Mouse (Mus musculus) T-helper 1 cell (primary cell): Measurements from ENCODE around the gene Gm20498.

Experiments
- in situ Hi-C: fragments of 300-600 bp; cut with MboI, MseI; formaldehyde crosslinking; loops from one replicate; pipeline ENCODE4 v1.15.1; 2025; ENCODE audit warnings: high pct_unique_total_duplicates

The Gm20498 gene

DNA sequence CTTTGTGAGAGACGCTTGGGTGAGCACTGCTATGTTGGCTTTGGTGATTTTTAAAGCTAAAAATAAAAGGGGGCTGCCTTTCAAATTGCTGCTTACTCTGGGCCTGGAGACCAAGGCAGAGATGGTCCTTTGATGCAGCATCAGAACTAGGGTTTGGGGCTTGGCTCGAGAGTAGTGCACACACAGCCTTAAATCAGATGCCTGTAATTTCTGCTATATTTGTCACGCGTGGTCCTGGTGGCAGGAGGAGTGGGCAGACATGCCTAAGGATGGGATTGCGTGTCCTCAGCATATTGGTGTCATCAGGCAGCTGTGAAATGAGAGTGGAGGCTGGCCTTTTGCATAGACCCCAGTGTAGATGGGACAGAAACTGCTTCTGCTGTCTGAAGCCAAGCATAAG is 198.9 kb downstream of the Gm20498 start:
- in situ Hi-C loops, result no loop called here

DNA sequence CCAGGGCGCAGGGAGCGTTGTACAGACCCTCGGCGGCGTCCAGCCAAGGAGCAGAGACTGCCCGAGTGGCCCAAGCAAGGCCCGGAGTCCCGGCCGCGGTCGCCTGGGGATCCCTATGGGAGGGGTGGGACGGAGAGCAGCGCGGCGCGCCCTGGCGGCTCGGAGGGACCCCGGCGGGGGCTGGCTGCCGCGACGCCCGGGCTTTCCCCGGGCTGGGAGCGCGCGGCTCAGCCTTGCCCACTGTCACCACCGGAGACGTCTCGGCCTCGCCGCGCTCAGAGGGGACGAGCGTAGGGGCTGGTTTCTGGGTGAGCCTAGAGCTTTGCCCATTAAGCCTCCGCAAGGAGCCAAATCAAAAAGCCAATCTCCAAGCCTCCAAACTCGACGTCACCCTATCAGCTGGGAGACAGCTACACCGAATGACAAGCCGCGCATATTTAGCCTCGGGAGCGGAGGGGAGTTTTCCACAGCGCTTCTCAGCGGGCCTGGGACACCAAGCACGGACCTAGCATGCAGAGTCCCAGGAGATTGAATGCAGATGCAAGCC is 199.8 kb downstream of the Gm20498 start, which contains the start of gene Slc8a3:
Slc8a3 (minus strand) TSS at position 306 of the 547 bp plus-strand sequence.
- in situ Hi-C loops, result no loop called here

DNA sequence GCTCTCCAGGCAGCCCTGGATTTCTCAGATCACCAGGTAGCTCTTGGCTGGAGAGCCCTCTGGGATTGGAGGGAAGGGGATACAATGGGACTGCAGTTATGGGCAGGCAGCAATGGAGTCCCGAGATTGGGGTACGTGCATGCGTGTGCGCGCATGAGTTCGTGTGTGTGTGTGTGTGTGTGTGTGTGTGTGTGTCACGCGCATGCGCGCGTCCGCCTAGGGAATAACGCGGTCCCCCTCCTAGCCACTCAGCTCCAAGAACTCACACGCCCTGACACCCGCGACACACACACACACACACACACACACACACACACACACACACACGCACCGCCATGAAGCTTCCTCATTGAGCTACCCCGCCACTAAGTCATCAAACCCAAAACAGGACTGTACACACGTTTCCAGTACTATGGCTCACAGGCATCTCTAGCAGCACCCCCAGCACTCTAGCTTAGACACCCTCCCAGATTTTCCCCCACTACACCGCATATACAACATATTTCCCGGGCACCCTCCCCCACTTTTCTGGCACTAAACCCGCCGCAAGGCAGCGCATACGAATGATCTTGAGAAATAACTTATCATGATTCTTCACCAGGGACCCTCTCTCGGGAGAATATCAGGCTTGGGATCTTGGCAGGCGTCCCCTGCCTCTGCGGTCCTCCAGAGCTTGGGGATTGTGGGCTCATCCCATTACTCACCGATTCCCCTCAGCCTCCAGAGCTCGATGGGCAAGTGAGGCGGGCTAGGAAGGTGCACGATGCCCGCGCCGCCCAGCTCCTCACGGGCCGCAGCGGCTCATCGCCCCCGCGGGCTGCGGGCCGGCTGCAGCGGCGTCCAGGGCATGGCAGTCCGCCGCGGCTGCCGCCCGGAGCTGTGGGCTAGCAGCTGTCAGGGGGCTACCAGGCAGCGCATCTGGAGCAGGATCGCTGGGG is 200.5 kb downstream of the Gm20498 start:
- in situ Hi-C loops, result no loop called here

DNA sequence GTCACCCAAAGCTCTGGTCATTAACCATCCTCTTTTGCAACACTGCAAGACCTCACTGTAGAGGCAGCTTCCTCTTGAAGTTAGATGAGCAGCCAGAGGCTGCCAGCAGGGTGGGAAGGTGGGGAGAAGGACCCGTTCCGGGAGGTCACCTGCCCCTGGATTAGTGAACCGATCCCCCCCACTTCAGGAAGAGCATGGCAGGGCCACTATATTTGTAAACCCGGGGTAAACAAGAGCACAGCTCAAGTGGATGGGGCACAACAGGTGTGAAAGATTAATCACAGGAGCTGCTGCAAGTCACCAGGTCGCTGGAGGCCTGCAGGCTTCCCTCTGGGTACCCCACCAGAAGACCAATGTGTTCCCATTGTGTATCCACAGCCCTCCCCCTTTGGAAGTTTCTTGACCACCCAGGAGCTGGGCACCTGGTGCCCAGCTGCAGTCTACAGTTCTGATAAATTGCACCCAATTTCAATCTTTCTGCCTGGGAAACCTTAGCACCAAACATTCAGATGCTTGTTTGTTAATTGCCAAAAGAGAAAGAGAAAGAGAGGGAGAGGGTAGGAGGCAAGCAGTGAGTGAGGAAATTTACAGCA is 201.6 kb downstream of the Gm20498 start:
- in situ Hi-C loops, result no loop called here

DNA sequence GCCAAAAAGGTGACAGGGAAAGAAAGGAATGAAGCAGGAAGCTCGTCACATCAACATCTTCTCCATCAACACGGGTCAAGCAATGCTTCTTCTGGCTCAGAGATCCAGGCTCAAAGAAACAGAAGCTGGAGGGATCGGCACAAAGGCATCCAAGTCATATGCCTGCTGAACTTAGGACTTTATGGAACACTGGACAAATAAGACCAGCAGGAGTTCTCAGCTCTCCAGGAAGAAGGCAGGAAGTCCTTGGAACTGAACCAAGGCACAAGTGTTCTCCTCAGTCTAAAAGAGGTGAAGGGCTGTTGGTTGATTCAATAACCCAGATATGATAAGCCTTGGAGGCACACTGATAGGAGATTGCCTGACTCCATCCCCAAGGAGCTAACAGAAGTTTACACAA is 207.7 kb downstream of the Gm20498 start:
- in situ Hi-C loops, result no loop called here

DNA sequence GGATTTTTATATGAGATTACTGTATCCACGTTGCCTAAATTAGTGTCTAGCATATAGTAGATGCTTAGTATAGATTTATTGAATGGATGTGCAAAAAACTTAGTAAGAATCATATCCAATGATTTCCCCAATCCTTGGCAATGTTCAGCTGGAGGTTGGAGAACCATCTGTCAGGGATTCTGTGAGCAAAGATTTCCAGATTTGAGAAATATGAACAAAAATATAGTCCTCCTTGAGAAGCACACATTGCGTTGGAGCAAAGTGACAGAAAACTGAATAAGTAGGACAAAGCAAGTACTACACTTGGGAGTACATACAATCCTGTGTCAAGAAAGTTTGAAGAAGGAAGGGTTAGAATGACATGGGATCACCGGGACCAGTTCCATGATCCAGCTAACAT is 208.6 kb downstream of the Gm20498 start:
- in situ Hi-C loops, result no loop called here

DNA sequence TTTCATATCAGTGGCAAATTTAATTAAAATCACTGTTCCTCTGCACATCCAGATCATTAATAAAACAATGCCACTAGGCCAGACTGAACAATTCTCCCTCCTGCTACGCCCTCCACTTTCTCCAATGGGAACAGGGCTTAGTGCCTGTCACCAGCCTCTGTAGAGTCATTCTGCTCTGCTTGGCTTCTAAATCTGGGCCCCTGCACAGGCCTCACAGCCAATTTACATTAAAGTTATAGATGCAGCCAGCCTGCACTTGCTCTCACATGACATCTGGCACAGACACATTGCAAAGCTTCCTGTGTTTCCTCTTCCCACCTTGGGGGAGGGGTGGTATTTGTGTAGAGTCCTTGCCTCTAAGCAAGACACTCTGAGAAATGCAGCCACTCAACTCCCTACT is 211.7 kb downstream of the Gm20498 start:
- in situ Hi-C loops, result no loop called here

DNA sequence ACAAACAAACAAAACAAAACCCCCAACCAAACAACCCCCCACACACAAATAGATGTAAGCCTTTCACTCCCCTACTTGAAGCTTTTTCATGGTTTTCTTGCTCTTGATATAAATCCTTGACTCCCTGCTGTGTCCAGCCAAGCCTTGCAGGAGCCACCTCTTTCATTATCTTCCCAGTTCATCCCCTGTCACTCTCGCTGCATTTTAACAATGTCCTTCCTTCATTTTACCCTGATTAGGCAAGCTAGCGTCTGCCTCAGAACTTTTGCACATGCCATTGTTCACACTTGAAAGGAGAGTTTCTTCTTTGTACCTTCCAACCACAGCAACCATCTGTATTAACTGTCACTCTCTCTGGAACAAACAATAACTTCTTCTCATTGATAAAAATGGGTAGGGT is 214.9 kb downstream of the Gm20498 start:
- in situ Hi-C loops, result no loop called here

DNA sequence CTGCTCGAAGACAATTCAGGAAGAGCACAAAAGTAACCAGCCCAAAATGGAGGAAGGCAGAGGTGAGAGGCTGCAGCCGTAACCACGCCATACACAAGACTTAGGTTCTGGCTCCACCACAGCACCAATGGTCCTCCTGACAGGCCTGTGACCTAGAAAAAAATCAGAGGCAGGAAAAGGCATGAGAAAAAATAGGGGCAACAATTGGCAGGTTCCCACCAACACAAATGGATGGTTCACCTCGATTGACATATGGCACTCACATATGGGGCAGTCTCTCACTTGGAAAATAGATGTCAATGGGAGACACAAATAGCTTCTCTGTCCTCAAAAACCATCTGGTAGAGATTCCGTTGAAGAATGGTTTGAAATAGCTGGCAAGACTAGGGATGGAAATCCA is 216.8 kb downstream of the Gm20498 start:
- in situ Hi-C loops, result no loop called here
